Mouse (Mus musculus): ENCODE data around the gene Adrm1.

The Adrm1 gene

DNA sequence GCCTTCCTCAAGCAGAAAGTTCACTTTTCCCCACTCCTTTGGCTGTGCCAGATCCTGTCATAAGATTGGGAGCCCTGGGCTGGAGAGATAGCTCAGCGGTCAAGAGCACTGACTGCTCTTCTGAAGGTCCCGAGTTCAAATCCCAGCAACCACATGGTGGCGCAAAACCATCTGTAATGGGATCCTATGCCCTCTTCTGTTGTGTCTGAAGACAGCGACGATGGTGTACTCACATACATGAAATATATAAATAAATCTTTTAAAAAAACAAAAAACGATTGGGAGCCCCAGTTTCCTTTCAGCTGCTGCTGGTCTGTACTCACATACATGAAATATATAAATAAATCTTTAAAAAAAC is 13.4 kb downstream of the Adrm1 start:
- peak; percentile 66 for DNase-seq (ENCODE audit: low spot score)

DNA sequence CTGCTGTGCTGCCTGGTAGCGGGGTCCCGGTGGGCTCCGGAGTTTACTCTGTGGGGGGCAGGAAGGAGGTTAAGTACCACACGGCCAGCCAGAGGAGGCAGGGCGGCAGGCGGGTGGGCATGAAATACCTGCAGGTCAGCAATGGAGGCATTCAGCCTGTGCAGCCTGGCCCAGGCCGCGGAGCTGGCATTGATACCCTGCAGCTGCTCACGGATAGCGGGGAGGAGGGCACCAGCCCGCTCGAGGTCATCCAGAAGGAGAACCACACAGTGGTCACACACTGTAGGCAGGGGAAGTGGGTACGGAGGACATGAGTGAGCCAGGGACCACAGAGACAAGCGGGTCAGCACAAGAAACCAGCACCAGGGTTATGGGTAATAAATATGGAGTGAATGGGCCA is 14.4 kb downstream of the Adrm1 start:
- DNase-seq (ENCODE audit: low spot score), result no peak

DNA sequence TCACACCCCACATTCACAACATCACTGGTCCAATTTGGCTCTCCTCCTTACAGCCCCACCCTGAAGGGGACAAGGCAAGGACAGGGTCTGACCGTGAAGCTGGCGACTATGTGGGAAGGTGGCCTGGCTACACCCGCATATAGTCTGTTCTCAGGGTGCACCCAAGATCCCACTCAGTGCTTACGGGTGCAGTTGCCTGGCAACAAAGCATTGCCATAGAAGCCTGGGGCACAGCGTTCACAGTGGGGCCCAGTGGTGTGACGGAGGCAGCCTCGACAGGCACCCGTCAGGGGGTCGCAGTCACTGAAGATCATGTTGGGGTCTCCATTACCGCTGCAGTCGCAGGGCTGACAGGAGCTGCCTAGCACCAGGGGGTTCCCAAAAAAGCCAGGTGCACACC is 16.1 kb downstream of the Adrm1 start:
- no peak for DNase-seq (ENCODE audit: low spot score)

DNA sequence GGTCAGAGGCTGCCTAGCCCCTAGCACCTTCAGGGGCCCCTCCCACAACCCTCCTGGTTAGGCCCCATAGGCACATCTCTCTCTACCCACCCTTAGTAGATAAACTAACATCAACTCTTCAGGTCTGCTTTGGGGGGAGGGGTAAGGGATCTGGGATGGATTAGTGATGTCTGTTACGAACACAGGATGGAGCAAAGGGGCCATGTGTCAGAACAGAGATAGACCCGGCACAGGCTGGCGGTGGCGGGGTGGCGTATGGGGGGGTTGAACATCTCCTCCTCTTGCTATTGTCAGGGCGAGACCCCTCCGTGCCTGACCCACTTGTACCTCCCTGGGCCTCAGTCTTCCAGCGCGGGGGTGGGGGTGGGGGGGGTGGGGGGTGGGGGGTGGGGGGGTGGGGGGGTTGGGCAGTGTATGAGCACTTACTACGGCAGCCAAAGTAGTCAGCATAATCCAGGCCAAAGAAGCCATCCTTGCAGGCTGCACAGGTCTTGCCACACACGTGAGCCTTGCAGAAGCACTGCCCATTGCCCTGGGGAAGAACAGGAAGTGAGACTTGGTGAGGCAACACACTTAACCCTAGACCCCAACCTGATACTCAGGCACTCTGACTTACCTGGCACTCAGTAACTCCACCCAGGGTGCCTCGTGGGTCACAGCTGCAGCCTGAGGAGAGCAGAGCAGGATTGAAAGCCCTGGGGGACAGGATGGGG is 25.5 kb downstream of the Adrm1 start:
- DNase-seq (ENCODE audit: low spot score), result no peak

GRCm38 (mm10) chr2:180197323-180198037 is 26.2 kb downstream of the Adrm1 start:
- DNase-seq (ENCODE audit: low spot score), result no peak

- DNase-seq (ENCODE audit: low spot score), result no peak
These were observed 27.5 kb downstream of the Adrm1 start for GRCm38 (mm10) chr2:180198782-180199181.

DNA sequence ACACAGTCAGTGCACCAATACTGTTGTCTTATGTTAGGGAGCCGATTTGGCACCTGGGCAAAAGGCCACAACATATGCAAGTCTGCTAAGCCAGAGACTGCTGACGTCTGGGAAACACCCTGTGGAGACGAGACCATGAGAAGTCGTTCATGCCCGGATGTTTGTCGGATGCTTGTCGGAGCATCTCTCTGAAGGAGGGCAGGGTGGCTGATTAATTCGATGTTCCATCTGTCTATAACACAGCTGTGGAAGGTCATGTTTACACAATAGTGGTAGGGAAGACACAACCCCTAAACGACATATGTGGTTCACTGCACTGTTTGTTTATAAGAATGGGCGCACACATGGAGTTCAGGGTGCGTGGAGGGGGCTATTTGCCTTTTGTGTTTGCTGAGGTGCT is 29.4 kb downstream of the Adrm1 start:
- DNase-seq (ENCODE audit: low spot score), result no peak

GRCm38 (mm10) chr2:180201303-180201702 is 30.0 kb downstream of the Adrm1 start:
- no peak for DNase-seq (ENCODE audit: low spot score)

- DNase-seq (ENCODE audit: low spot score), result no peak
These were observed 31.0 kb downstream of the Adrm1 start for GRCm38 (mm10) chr2:180202263-180202662.

- DNase-seq (ENCODE audit: low spot score), result no peak
These were observed 31.5 kb downstream of the Adrm1 start for GRCm38 (mm10) chr2:180202805-180203204.

GRCm38 (mm10) chr2:180204501-180204900 is 33.2 kb downstream of the Adrm1 start:
- no peak for DNase-seq (ENCODE audit: low spot score)

GRCm38 (mm10) chr2:180205083-180205955 is 34.0 kb downstream of the Adrm1 start:
- no peak for DNase-seq (ENCODE audit: low spot score)

DNA sequence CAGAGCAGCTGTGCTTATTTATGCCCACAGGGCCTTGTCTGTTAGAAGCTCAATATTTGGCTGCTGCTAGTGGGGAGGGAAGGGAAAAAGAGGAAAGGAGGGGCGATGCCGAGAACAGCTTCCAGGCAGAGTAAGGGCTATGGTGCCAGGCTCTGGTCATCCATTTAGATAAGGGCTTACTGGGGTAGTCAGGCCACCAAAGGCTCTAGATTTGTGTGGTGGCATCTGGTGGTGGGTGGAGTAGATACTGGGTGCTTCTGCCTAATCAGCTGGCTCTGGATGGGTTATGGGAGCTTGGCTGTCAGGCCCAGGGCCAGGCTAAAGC is 34.6 kb downstream of the Adrm1 start:
- DNase-seq (ENCODE audit: low spot score), result no peak

DNA sequence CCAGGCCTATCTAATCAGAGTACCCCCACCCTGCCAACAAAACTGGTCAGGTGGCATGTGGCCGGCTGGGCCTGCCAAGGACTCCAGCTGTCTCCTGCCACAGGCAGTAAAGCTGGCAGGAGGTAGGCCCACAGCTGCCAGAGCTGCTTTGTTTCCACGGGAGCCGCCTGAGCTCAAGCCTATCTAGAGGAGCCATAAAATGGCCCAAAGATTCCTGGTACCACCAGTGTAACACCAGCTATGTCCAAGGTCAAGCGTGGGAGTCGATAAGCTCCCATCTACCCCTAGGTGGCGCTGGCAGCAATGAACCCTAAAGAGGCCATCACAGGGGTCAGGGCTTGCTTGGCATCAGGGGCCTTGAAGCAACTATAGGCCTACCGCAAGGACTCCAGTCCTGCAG is 36.6 kb downstream of the Adrm1 start:
- DNase-seq (ENCODE audit: low spot score), result peak; percentile 34

GRCm38 (mm10) chr2:180208976-180209375 is 37.7 kb downstream of the Adrm1 start:
- DNase-seq (ENCODE audit: low spot score), result no peak

GRCm38 (mm10) chr2:180212255-180212654 is 41.0 kb downstream of the Adrm1 start:
- no peak for DNase-seq (ENCODE audit: low spot score)

DNA sequence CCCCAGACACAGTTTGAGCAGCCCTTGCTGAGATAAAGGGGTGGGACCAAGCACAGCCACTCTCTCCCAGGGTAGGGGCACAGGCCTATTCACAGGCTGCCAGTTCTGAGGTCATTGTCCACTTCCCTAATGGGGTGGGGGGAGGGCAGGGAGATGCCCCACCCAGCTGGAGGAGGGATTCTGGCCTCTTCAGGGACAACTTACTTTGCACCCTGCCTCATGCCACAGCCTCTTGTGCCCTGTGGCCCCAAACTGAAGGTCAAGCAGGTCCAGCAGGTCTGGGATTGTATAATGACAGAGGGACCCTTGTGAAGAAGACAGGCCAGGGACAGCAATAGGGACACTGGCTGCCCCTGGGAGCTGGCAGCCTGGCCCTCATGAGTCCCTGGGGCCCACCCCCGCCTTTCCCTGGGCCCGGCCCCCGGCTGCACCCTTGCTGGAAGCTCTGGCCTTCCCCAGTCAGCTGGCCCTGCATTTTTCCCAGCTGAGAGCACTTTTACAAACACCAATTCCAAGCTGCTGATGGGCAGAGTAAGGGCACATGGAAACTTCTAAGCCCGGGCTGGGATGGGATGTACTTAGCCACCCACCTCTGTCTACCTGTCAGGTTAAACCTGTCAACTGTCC is 43.2 kb downstream of the Adrm1 start:
- peak; percentile 23 for DNase-seq (ENCODE audit: low spot score)

- peak; percentile 73 for DNase-seq (ENCODE audit: low spot score)
These were observed 43.8 kb downstream of the Adrm1 start for GRCm38 (mm10) chr2:180215011-180215461.

GRCm38 (mm10) chr2:180215951-180216350 is 44.7 kb downstream of the Adrm1 start:
- DNase-seq (ENCODE audit: low spot score), result no peak

GRCm38 (mm10) chr2:180216921-180217320 is 45.6 kb downstream of the Adrm1 start:
- no peak for DNase-seq (ENCODE audit: low spot score)

DNA sequence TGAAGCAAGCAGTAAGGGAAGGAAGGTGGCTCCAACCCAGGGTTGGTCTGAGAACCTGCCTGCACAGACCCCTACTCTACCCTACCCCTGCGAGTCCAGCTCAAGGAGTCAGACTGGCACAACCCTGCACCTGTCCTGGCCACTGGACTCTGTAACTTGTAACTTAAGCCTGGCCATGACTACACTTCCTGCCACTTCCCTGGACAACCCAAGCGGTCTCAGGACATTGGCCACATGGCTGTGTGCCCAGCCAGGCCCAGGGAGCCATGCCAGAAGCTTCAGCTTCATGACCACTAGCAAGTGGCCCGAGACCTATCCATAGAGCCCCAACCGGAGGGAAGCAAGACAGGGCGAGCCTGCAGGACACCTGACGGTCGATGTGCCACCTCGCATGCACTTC is 46.3 kb downstream of the Adrm1 start:
- peak; percentile 77 for DNase-seq (ENCODE audit: low spot score)

- no peak for DNase-seq (ENCODE audit: low spot score)
These were observed 47.0 kb downstream of the Adrm1 start for GRCm38 (mm10) chr2:180218241-180218640.
